In the genomic region with DNA sequence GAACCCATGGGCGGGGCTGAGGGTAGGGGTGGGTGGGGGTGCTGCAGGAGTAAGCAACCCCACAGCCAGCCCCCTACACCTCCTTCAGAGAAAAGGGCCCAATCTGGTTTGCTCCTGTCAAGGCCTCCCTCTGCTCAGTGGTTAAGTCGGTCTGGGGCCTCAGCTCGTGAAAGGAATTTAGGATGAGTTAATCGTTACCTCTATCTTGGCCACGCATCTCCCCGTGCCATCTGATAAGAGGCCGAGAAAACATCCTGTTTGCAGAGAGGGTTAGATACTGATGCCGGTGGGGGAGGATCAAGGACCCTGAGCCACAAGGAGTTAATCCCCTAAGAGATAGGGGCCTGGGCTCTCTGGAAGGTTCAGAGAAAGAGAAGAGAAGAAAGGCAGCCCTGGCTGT, we compare ENCODE assay signal across 12 mouse cellular contexts. TPM values are rescaled to one million over a fixed set of nuclear protein-coding genes. Genes with fewer than 3 reads are reported as not detected.
DNase-seq lines count a peak whose midpoint lies in the region; ATAC-seq lines count a peak whose summit lies in the region.
"Had no signal": no experiment of that assay in that cellular context is flagged by ENCODE, and none has a peak within 500 bp of the region (broad histone marks: within the 10 kb centered on the region; RNA-seq: fewer than 3 reads in every experiment).

No protein-coding gene starts in this region.

- 0 out of 2 replicates have a peak, but pooled peaks have one; percentile 14 for ATAC-seq in heart, embryonic 16.5 days (replicated peaks; ENCODE audit: extremely low read depth, insufficient read depth, low FRiP score)
- no peak for ATAC-seq in liver, embryonic 13.5 days (ENCODE audit: low read depth)
- ATAC-seq: forebrain, embryonic 14.5 days had no signal

- 28% methylated on average over 8 of the region's 8 CpGs for WGBS in heart, embryonic 16.5 days
- 5% methylated on average over 8 of the region's 8 CpGs for WGBS in liver, embryonic 13.5 days (ENCODE audit: insufficient replicate concordance)

- no peaks in the 10 kb centered on the region for H3K9me3 ChIP-seq in heart, embryonic 16.5 days (replicated peaks; ENCODE audit: control insufficient read depth, low read length)
- H3K9me3 ChIP-seq in liver, embryonic 13.5 days (replicated peaks) = no peaks in the 10 kb centered on the region

- H3K4me3 ChIP-seq in heart, embryonic 16.5 days (ENCODE audit: low read length) = no peak overlapping the region
- H3K4me3 ChIP-seq in liver, embryonic 13.5 days (replicated peaks) = no peak overlapping the region

- H3K9ac ChIP-seq in heart, embryonic 16.5 days (ENCODE audit: low read length) = no peak overlapping the region
- H3K9ac ChIP-seq in liver, embryonic 13.5 days = no peak overlapping the region
- H3K9ac ChIP-seq: hindbrain, embryonic 14.5 days had no signal

- H3K4me2 ChIP-seq in heart, embryonic 16.5 days (ENCODE audit: low read depth, low read length) = no peak overlapping the region
- H3K4me2 ChIP-seq in liver, embryonic 13.5 days = no peak overlapping the region
- H3K4me2 ChIP-seq: hindbrain, embryonic 14.5 days had no signal

- peaks cover 9% of the 10 kb centered on the region; the same call in 1 of the 2 replicates for H3K4me1 ChIP-seq in heart, embryonic 16.5 days (ENCODE audit: control insufficient read depth, insufficient read depth, low read length)
- peaks cover 36% of the 10 kb centered on the region for H3K4me1 ChIP-seq in liver, embryonic 13.5 days (replicated peaks)

- DNase-seq in heart, adult 11 months = no peak
- peak; percentile 11 for DNase-seq in ES-CJ7 (ENCODE audit: low read depth, low spot score)
- peak; percentile 24 for DNase-seq in embryo, embryonic 11 days
- DNase-seq in liver, embryonic 13.5 days = peak; percentile 27
- no peak for DNase-seq in cerebellum, postnatal 36 days
- DNase-seq in gastrocnemius, adult 18-20 months (ENCODE audit: low spot score) = no peak
- DNase-seq: kidney, postnatal 10 days; lung, adult 18-20 months; right cerebral cortex, postnatal 14 days had no signal

- H3K36me3 ChIP-seq in heart, embryonic 16.5 days (ENCODE audit: control insufficient read depth, insufficient read depth) = no peaks in the 10 kb centered on the region
- H3K36me3 ChIP-seq in liver, embryonic 13.5 days = no peaks in the 10 kb centered on the region

- 0 out of 2 replicates have a peak, but pooled peaks cover 7% of the 10 kb centered on the region for H3K27me3 ChIP-seq in heart, embryonic 16.5 days (ENCODE audit: control insufficient read depth, insufficient read depth, low read length)
- H3K27me3 ChIP-seq in liver, embryonic 13.5 days = peaks cover 42% of the 10 kb centered on the region

- H3K27ac ChIP-seq in heart, embryonic 16.5 days (ENCODE audit: low read length) = no peak overlapping the region
- H3K27ac ChIP-seq in liver, embryonic 13.5 days = no peak overlapping the region
- H3K27ac ChIP-seq: hindbrain, embryonic 14.5 days had no signal

RNA-seq across cellular contexts. Expression of gene Zbtb16, which starts 40.9 kb away (rescaled TPM):
- polyA plus RNA-seq in heart, embryonic 16.5 days (2015; fragmentation: Nextera tagmentation; extraction: Ambion mirVana) = 10.4 and 10.5 TPM in 2 replicates
- polyA plus RNA-seq in liver, embryonic 13.5 days (2015; fragmentation: Nextera tagmentation; extraction: Ambion mirVana) = 0.74 and 0.77 TPM in 2 replicates
- 100 to 1,000 TPM; 108 to 116 TPM for total RNA-seq in gastrocnemius, adult 18-20 months (2021)

Comparison
In these comparisons a context has a peak if more than half of its experiments do, and no peak if none do; other contexts are left out.
1. DNase-seq: peak in ES-CJ7 (single experiment), embryo, embryonic 11 days (single experiment) and liver, embryonic 13.5 days (single experiment); none in heart, adult 11 months (single experiment), cerebellum, postnatal 36 days (0 of 2) and gastrocnemius, adult 18-20 months (single experiment).